Mouse (Mus musculus) fibroblast of lung, adult 2 months (primary cell): ENCODE data around the gene Pcdh9.

ENCODE experiments used
- DNase-seq: peaks from one replicate; pipeline ENCODE4 v3.0.0-alpha.2; 2011; ENCODE audit warnings: low read depth

Pcdh9 gene

GRCm38 (mm10) chr14:93794530-93794929 lies 95.9 kb downstream of the Pcdh9 start:
- DNase-seq = no peak

GRCm38 (mm10) chr14:93786234-93786633 lies 104.2 kb downstream of the Pcdh9 start:
- DNase-seq = no peak

GRCm38 (mm10) chr14:93785031-93785430 lies 105.4 kb downstream of the Pcdh9 start:
- no peak for DNase-seq

GRCm38 (mm10) chr14:93762855-93763254 lies 127.6 kb downstream of the Pcdh9 start:
- DNase-seq = no peak

GRCm38 (mm10) chr14:93734077-93734673 lies 156.3 kb downstream of the Pcdh9 start:
- no peak for DNase-seq

- DNase-seq = no peak
Observed at GRCm38 (mm10) chr14:93725798-93726197, 164.7 kb downstream of the Pcdh9 start.

- DNase-seq = no peak
Observed at GRCm38 (mm10) chr14:93719208-93719607, 171.3 kb downstream of the Pcdh9 start.

- no peak for DNase-seq
Observed at GRCm38 (mm10) chr14:93713250-93713935, 177.1 kb downstream of the Pcdh9 start.

- no peak for DNase-seq
Observed at GRCm38 (mm10) chr14:93708651-93709050, 181.8 kb downstream of the Pcdh9 start.

- no peak for DNase-seq
Observed at GRCm38 (mm10) chr14:93701385-93702101, 188.9 kb downstream of the Pcdh9 start.

GRCm38 (mm10) chr14:93700916-93701315 lies 189.6 kb downstream of the Pcdh9 start:
- DNase-seq = no peak

GRCm38 (mm10) chr14:93684641-93685040 lies 205.8 kb downstream of the Pcdh9 start:
- DNase-seq = peak; percentile 47

- no peak for DNase-seq
Observed at GRCm38 (mm10) chr14:93675273-93676068, 215.0 kb downstream of the Pcdh9 start.

GRCm38 (mm10) chr14:93653986-93654757 lies 236.3 kb downstream of the Pcdh9 start:
- DNase-seq = no peak

GRCm38 (mm10) chr14:93627241-93627640 lies 263.2 kb downstream of the Pcdh9 start:
- DNase-seq = no peak

GRCm38 (mm10) chr14:93624144-93624543 lies 266.3 kb downstream of the Pcdh9 start:
- DNase-seq = no peak

GRCm38 (mm10) chr14:93621211-93621610 lies 269.3 kb downstream of the Pcdh9 start:
- no peak for DNase-seq

GRCm38 (mm10) chr14:93607546-93607945 lies 282.9 kb downstream of the Pcdh9 start:
- DNase-seq = no peak

- no peak for DNase-seq
Observed at GRCm38 (mm10) chr14:93599997-93600396, 290.5 kb downstream of the Pcdh9 start.

GRCm38 (mm10) chr14:93585432-93586024 lies 305.0 kb downstream of the Pcdh9 start:
- DNase-seq = no peak

GRCm38 (mm10) chr14:93564361-93564760 lies 326.1 kb downstream of the Pcdh9 start:
- DNase-seq = peak; percentile 84
